Mouse (Mus musculus) CH12.LX (cell line): Measurements from ENCODE around the gene Upp2. TPM values are rescaled to one million over a fixed set of nuclear protein-coding genes. Genes with fewer than 3 reads are reported as not detected.

Experiments
- DNase-seq: peaks from one replicate; pipeline ENCODE4 v3.0.0-alpha.2; 2013; ENCODE audit errors: extremely low read depth
- H3K27ac ChIP-seq: 2 replicates; pipeline ENCODE4 v1.5.1; 2012; ENCODE audit warnings: low read depth, mild to moderate bottlenecking, control low read depth, moderate library complexity; ENCODE audit not compliant: insufficient read depth
- H3K27me3 ChIP-seq: replicated peaks from 2 replicates; pipeline ENCODE3; 2012; ENCODE audit warnings: inconsistent platforms
- H3K36me3 ChIP-seq, 2 experiments: replicated peaks in 1 of 2; 2 replicates each; pipeline versions ENCODE3 to v1.6.1; 2012; ENCODE audit warnings: inconsistent platforms in 1 of 2, low read length in 1 of 2, mild to moderate bottlenecking in 1 of 2, mixed read lengths in 1 of 2, moderate library complexity in 1 of 2; ENCODE audit not compliant: control insufficient read depth in 1 of 2, insufficient read depth in 1 of 2
- H3K4me1 ChIP-seq, 2 experiments: 2 replicates each; pipeline ENCODE4 v1.6.1; 2012; ENCODE audit warnings: inconsistent platforms in 1 of 2, moderate library complexity in 1 of 2; ENCODE audit not compliant: insufficient read depth in 2 of 2, control insufficient read depth in 1 of 2
- H3K4me2 ChIP-seq: 2 replicates; pipeline ENCODE4 v1.6.1; 2012; ENCODE audit warnings: low read depth, mild to moderate bottlenecking, control low read depth; ENCODE audit not compliant: poor library complexity, insufficient read depth, severe bottlenecking
- H3K4me3 ChIP-seq, 3 experiments: fragments of 150-350 bp in 1 of 3; sonication (generic) in 1 of 3; replicated peaks in 1 of 3; 2 replicates each; pipeline versions ENCODE3 to v1.5.1; 2011 to 2012; ENCODE audit warnings: low read depth in 2 of 3, low read length in 2 of 3, mild to moderate bottlenecking in 2 of 3, moderate library complexity in 2 of 3, control low read depth in 1 of 3, improper control_type of control experiment in 1 of 3, inconsistent platforms in 1 of 3, mixed read lengths in 1 of 3; ENCODE audit not compliant: poor library complexity in 1 of 3
- H3K79me2 ChIP-seq: replicated peaks from 2 replicates; pipeline ENCODE4 v1.6.1; 2012; ENCODE audit warnings: mild to moderate bottlenecking, moderate library complexity; ENCODE audit not compliant: control insufficient read depth, poor library complexity, insufficient read depth, severe bottlenecking; ENCODE audit errors: extremely low read depth
- H3K9ac ChIP-seq: 2 replicates; pipeline ENCODE4 v1.6.1; 2012; ENCODE audit warnings: low read depth, mild to moderate bottlenecking, control low read depth, moderate library complexity; ENCODE audit not compliant: insufficient read depth
- H3K9me3 ChIP-seq: replicated peaks from 2 replicates; pipeline ENCODE3; 2012; ENCODE audit warnings: low read length, inconsistent platforms, mixed read lengths
- BHLHE40 ChIP-seq: IDR thresholded peaks from 2 replicates; pipeline ENCODE4 v1.6.1; 2011; ENCODE audit warnings: mild to moderate bottlenecking, low read depth, low read length, improper control_type of control experiment
- CTCF ChIP-seq, 2 experiments: IDR thresholded peaks in 1 of 2; conservative IDR thresholded peaks in 1 of 2; 2 replicates each; pipeline ENCODE4 v1.5.1; 2011 to 2012; ENCODE audit warnings: low read depth in 2 of 2, low read length in 2 of 2, improper control_type of control experiment in 1 of 2, inconsistent platforms in 1 of 2, mild to moderate bottlenecking in 1 of 2, moderate library complexity in 1 of 2
- E2F4 ChIP-seq: IDR thresholded peaks from 2 replicates; pipeline ENCODE4 v1.6.1; 2011; ENCODE audit warnings: low read depth, low read length, improper control_type of control experiment; ENCODE audit not compliant: insufficient replicate concordance
- ELF1 ChIP-seq: IDR thresholded peaks from 2 replicates; pipeline ENCODE4 v1.6.1; 2014; ENCODE audit warnings: low read depth, mild to moderate bottlenecking, inconsistent platforms, low read length, improper control_type of control experiment
- EP300 ChIP-seq: IDR thresholded peaks from 2 replicates; pipeline ENCODE4 v1.6.1; 2011; ENCODE audit warnings: low read length, improper control_type of control experiment
- HCFC1 ChIP-seq: IDR thresholded peaks from 2 replicates; pipeline ENCODE4 v1.6.1; 2012; ENCODE audit warnings: low read depth, mild to moderate bottlenecking, inconsistent platforms, low read length, improper control_type of control experiment
- IRF4 ChIP-seq: IDR thresholded peaks from 2 replicates; pipeline ENCODE4 v1.6.1; 2014; ENCODE audit warnings: low read depth, mild to moderate bottlenecking, inconsistent platforms, low read length, improper control_type of control experiment
- KAT2A ChIP-seq: IDR thresholded peaks from 2 replicates; pipeline ENCODE4 v1.6.1; 2012; ENCODE audit warnings: low read length, improper control_type of control experiment, inconsistent platforms; ENCODE audit not compliant: insufficient replicate concordance
- MAFK ChIP-seq: IDR thresholded peaks from 2 replicates; pipeline ENCODE4 v1.6.1; 2011; ENCODE audit warnings: low read length, improper control_type of control experiment; ENCODE audit not compliant: insufficient replicate concordance
- MEF2A ChIP-seq: IDR thresholded peaks from 2 replicates; pipeline ENCODE4 v1.6.1; 2014; ENCODE audit warnings: low read depth, mild to moderate bottlenecking, inconsistent platforms, low read length, improper control_type of control experiment, borderline replicate concordance
- MYC ChIP-seq: IDR thresholded peaks from 2 replicates; pipeline ENCODE4 v1.6.1; 2011; ENCODE audit warnings: low read depth, mild to moderate bottlenecking, improper control_type of control experiment, low read length
- NRF1 ChIP-seq: IDR thresholded peaks from 2 replicates; pipeline ENCODE4 v1.6.1; 2014; ENCODE audit warnings: low read depth, mild to moderate bottlenecking, inconsistent platforms, low read length, improper control_type of control experiment, moderate library complexity
- PAX5 ChIP-seq: IDR thresholded peaks from 2 replicates; pipeline ENCODE4 v1.6.1; 2012; ENCODE audit warnings: low read length, inconsistent platforms, mixed read lengths
- POLR2A ChIP-seq: IDR thresholded peaks from 2 replicates; pipeline ENCODE4 v1.6.1; 2011; ENCODE audit warnings: low read depth, mild to moderate bottlenecking, improper control_type of control experiment, low read length
- RAD21 ChIP-seq: IDR thresholded peaks from 2 replicates; pipeline ENCODE4 v1.6.1; 2011; ENCODE audit warnings: low read depth, mild to moderate bottlenecking, low read length, improper control_type of control experiment, moderate library complexity
- SIN3A ChIP-seq: IDR thresholded peaks from 2 replicates; pipeline ENCODE4 v1.6.1; 2012; ENCODE audit warnings: low read length, improper control_type of control experiment, inconsistent platforms
- TBP ChIP-seq: conservative IDR thresholded peaks from 2 replicates; pipeline ENCODE4 v1.6.1; 2011; ENCODE audit warnings: low read depth, low read length, improper control_type of control experiment
- TCF12 ChIP-seq: IDR thresholded peaks from 2 replicates; pipeline ENCODE4 v1.6.1; 2014; ENCODE audit warnings: low read depth, mild to moderate bottlenecking, inconsistent platforms, low read length, improper control_type of control experiment
- USF2 ChIP-seq: conservative IDR thresholded peaks from 2 replicates; pipeline ENCODE4 v1.6.1; 2011; ENCODE audit warnings: low read depth, low read length, improper control_type of control experiment
- ZC3H11A ChIP-seq: IDR thresholded peaks from 2 replicates; pipeline ENCODE4 v1.6.1; 2012; ENCODE audit warnings: low read depth, mild to moderate bottlenecking, inconsistent platforms, low read length, improper control_type of control experiment
- ZKSCAN1 ChIP-seq: IDR thresholded peaks from 2 replicates; pipeline ENCODE4 v1.6.1; 2012; ENCODE audit warnings: low read depth, inconsistent platforms, low read length, improper control_type of control experiment, borderline replicate concordance
- ZMIZ1 ChIP-seq: IDR thresholded peaks from 2 replicates; pipeline ENCODE4 v1.6.1; 2012; ENCODE audit warnings: low read depth, mild to moderate bottlenecking, inconsistent platforms, low read length, improper control_type of control experiment
- ZNF384 ChIP-seq: IDR thresholded peaks from 2 replicates; pipeline ENCODE4 v1.6.1; 2012; ENCODE audit warnings: low read depth, low read length, improper control_type of control experiment, inconsistent platforms
- dilution Hi-C: fragments of 300-500 bp; cut with MboI; formaldehyde crosslinking; loops from 2 replicates; pipeline ENCODE4 v1.14.3; 2020; ENCODE audit warnings: low sequenced_read_pairs; ENCODE audit not compliant: extremely low pct_unique_long_range_greater_than_20kb, extremely low pct_ligation_motif_present
- in situ Hi-C: fragments of 300-500 bp; cut with MboI; formaldehyde crosslinking; loops from 3 replicates; pipeline ENCODE4 v1.14.3; 2019; ENCODE audit warnings: low sequenced_read_pairs, low pct_ligation_motif_present, low pct_unique_long_range_greater_than_20kb, mixed read lengths
- polyA plus RNA-seq: library from polyadenylated mRNA; unstranded; fragments of >175 nt; gene quantifications from 2 replicates; pipeline ENCODE4 v1.2.1, GENCODE M21; 2012; ENCODE audit warnings: low read depth; ENCODE audit not compliant: insufficient read length
- total RNA-seq, 2 experiments: library from RNA; depleted of rRNA; stranded (reverse); fragments of 300-350 nt in 1 of 2; fragments of >200 nt in 1 of 2; gene quantifications; 2 replicates each; pipeline ENCODE4 v1.2.3; 2012 to 2014

The Upp2 gene
- total and polyA plus RNA-seq, 3 experiments = not detected

DNA sequence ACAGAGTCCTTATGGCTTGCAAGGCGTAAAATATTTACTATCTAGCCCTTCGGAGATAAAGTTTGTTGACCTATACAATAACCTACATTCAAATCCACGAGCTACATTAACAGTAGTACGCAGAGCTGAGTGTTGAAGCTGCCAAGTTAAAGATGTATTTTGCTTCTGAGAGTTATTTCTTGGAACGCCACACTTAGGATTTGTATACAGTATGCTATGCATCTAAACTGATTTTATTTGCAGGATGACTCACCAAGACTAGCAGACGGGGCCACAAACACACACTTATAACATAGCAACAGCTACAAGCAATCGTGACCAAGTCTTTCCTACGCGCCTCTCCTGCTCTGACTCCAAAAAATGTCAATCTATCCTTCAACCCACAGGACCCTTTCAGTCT lies 46.4 kb upstream of the Upp2 start:
- DNase-seq = no peak
- TF ChIP-seq CTCF (conservative IDR thresholded peaks at IDR 0.05 in 1 of 2, IDR thresholded peaks at IDR 0.05 in 1 of 2; ENCODE audit: low read depth in 2 of 2, low read length in 2 of 2) (no peak), MYC (no peak), BHLHE40 (no peak), TBP (no peak)
- TF ChIP-seq, all 38 proteins: peak for 0
- no peaks in the 10 kb centered on the region for H3K79me2 ChIP-seq
- H3K27me3 ChIP-seq = no peaks in the 10 kb centered on the region
- H3K36me3 ChIP-seq = no peaks in the 10 kb centered on the region
- in situ Hi-C loops = no loop called here
- no peaks in the 10 kb centered on the region for H3K4me1 ChIP-seq
- no peak overlapping the region for H3K27ac ChIP-seq
- H3K4me3 ChIP-seq = no peak overlapping the region
- H3K9me3 ChIP-seq = peaks cover 3% of the 10 kb centered on the region
- dilution Hi-C loops = no loop called here
- H3K4me2 ChIP-seq = no peak overlapping the region
- no peak overlapping the region for H3K9ac ChIP-seq

DNA sequence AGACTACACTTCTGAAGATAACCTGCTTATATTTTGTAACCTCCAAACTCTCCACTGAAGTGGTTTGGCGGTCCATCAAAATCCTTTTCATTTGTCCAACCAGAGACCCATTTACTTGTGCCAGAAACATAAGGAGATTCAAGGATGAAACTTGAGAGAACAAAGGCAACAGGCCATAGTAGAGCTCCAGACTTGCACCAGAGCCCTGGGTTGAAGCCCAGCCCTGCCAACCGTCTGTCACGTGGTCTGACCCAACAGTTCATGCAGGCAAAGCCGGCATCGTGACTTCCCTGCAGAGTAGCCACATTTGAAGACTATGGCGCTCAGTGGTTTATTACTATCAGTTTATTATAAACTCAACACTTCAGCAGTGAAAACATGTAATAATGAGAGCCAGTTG lies 45.5 kb upstream of the Upp2 start:
- DNase-seq = no peak
- Histone ChIP-seq H3K4me3 (no peak overlapping the region), H3K36me3 (no peaks in the 10 kb centered on the region), H3K27me3 (no peaks in the 10 kb centered on the region), H3K27ac (no peak overlapping the region), H3K9ac (no peak overlapping the region), H3K4me1 (no peaks in the 10 kb centered on the region), H3K79me2 (no peaks in the 10 kb centered on the region), H3K4me2 (no peak overlapping the region), H3K9me3 (peaks cover 3% of the 10 kb centered on the region)
- in situ Hi-C loops = no loop called here
- dilution Hi-C loops = no loop called here
- no peak for TF ChIP-seq RAD21
- no peak for TF ChIP-seq TCF12
- no peak for TF ChIP-seq MAFK
- TF ChIP-seq TBP = no peak
- no peak for TF ChIP-seq USF2
- TF ChIP-seq NRF1 = no peak
- TF ChIP-seq ZNF384 = no peak
- no peak for TF ChIP-seq KAT2A
- no peak for TF ChIP-seq PAX5
- TF ChIP-seq HCFC1 = no peak

GRCm38 (mm10) chr2:58523097-58523496 lies 44.0 kb upstream of the Upp2 start:
- no peak for TF ChIP-seq MYC
- TF ChIP-seq MEF2A = no peak
- TF ChIP-seq E2F4 = no peak
- TF ChIP-seq ZC3H11A = no peak
- TF ChIP-seq ZKSCAN1 = no peak
- TF ChIP-seq POLR2A = no peak
- no peak for TF ChIP-seq BHLHE40
- no peak for TF ChIP-seq SIN3A
- no peak for TF ChIP-seq ELF1
- no peak for TF ChIP-seq ZMIZ1
- no peak for TF ChIP-seq RAD21
- TF ChIP-seq MAFK = no peak
- TF ChIP-seq TCF12 = no peak
- TF ChIP-seq EP300 = no peak
- no peak for TF ChIP-seq IRF4
- no peaks in the 10 kb centered on the region for H3K36me3 ChIP-seq
- H3K27ac ChIP-seq = no peak overlapping the region
- no peaks in the 10 kb centered on the region for H3K4me1 ChIP-seq
- no peak for DNase-seq
- peaks cover 7% of the 10 kb centered on the region for H3K9me3 ChIP-seq
- H3K4me3 ChIP-seq = no peak overlapping the region
- in situ Hi-C loops = no loop called here
- dilution Hi-C loops = no loop called here
- H3K9ac ChIP-seq = no peak overlapping the region
- H3K4me2 ChIP-seq = no peak overlapping the region
- H3K79me2 ChIP-seq = no peaks in the 10 kb centered on the region
- no peaks in the 10 kb centered on the region for H3K27me3 ChIP-seq
